Mouse (Mus musculus) ES-Bruce4 (cell line): ENCODE measurements at regions not wholly inside any gene's neighbourhood (a gene's known extent, or its start where the extent isn't known, plus 50 kb on each side); places are given as distances from the start of the nearest gene placed in this dataset.

ENCODE experiments used
- H3K27ac ChIP-seq: 2 replicates; pipeline ENCODE4 v1.5.1; 2012; ENCODE audit warnings: low read length, inconsistent platforms; ENCODE audit not compliant: insufficient read depth
- H3K27me3 ChIP-seq: 2 replicates; pipeline ENCODE4 v1.6.1; 2012; ENCODE audit warnings: mild to moderate bottlenecking, low read length, inconsistent platforms; ENCODE audit not compliant: control insufficient read depth, poor library complexity, insufficient read depth, severe bottlenecking
- H3K36me3 ChIP-seq: 2 replicates; pipeline ENCODE4 v1.6.1; 2012; ENCODE audit warnings: inconsistent platforms, mild to moderate bottlenecking, low read length, moderate library complexity; ENCODE audit not compliant: control insufficient read depth, poor library complexity, insufficient read depth, severe bottlenecking
- H3K4me1 ChIP-seq: one replicate; pipeline ENCODE4 v1.8.1; 2011; ENCODE audit warnings: low read length; ENCODE audit not compliant: control insufficient read depth, insufficient read depth
- H3K4me3 ChIP-seq: 2 replicates; pipeline ENCODE4 v1.5.1; 2011; ENCODE audit warnings: low read depth, mild to moderate bottlenecking, low read length
- H3K9ac ChIP-seq: 2 replicates; pipeline ENCODE4 v1.6.1; 2012; ENCODE audit warnings: low read depth, mild to moderate bottlenecking, inconsistent platforms; ENCODE audit not compliant: poor library complexity, severe bottlenecking
- H3K9me3 ChIP-seq: replicated peaks from 2 replicates; pipeline ENCODE4 v1.6.1; 2012; ENCODE audit warnings: mild to moderate bottlenecking, low read length, inconsistent platforms; ENCODE audit not compliant: control insufficient read depth, poor library complexity, insufficient read depth, severe bottlenecking
- CTCF ChIP-seq: IDR thresholded peaks from one replicate; pipeline ENCODE4 v1.8.1; 2011; ENCODE audit warnings: low read depth, low read length
- EP300 ChIP-seq: IDR thresholded peaks from 2 replicates; pipeline ENCODE4 v1.6.1; 2011; ENCODE audit warnings: low read depth, low read length; ENCODE audit not compliant: insufficient read depth
- POLR2A ChIP-seq: IDR thresholded peaks from one replicate; pipeline ENCODE4 v1.8.1; 2011; ENCODE audit warnings: low read length; ENCODE audit not compliant: insufficient read depth

DNA sequence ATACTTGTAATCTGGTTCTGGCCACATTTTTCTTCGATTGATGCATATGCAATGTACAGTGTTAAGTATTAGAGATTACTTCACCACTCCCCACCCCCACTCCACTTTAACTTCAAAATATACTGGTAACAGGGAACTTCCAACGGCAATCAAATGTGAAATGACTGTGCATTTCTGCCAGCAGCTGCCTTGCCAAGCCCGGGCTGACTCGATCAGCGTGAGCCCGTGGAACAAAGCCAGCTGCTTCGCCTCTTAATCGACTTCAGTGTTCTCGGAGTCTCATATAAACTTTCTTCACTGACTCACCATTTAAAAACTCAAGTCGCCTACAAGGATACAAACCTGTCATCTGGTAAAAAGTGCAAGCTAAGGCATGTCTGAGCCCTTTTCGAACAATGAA lies 188.7 kb upstream of the L3mbtl3 start:
- Histone ChIP-seq H3K9ac (no peak overlapping the region), H3K9me3 (no peaks in the 10 kb centered on the region), H3K4me1 (no peaks in the 10 kb centered on the region), H3K4me3 (no peak overlapping the region), H3K36me3 (no peaks in the 10 kb centered on the region), H3K27me3 (no peaks in the 10 kb centered on the region), H3K27ac (no peak overlapping the region)
- no peak for TF ChIP-seq POLR2A
- no peak for TF ChIP-seq EP300

DNA sequence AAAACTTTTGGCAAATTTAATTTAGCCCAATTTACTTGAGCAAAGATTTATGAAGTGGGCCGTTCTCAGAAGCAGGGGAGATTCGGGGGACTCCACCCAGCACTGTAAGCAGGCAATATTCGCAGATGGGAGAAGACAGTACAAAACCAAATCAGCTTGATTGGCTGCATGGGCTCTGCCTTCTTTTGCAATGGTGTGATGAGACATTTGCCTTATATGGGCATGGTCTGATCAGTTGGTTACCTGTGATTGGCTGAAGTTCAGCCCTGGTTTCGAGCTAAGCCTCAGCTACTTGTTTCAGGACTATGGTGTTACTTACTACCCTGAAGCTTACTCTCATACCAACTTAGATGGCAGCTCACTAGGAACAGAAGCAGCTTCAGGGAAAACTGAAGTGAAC lies 185.6 kb upstream of the Arhgap18 start:
- TF ChIP-seq EP300: no peak
- TF ChIP-seq POLR2A: no peak
- TF ChIP-seq CTCF: no peak
- no peaks in the 10 kb centered on the region for H3K27me3 ChIP-seq
- H3K36me3 ChIP-seq: no peaks in the 10 kb centered on the region
- no peak overlapping the region for H3K9ac ChIP-seq
- H3K4me1 ChIP-seq: no peaks in the 10 kb centered on the region
- H3K9me3 ChIP-seq: no peaks in the 10 kb centered on the region
- H3K27ac ChIP-seq: no peak overlapping the region
- no peak overlapping the region for H3K4me3 ChIP-seq

DNA sequence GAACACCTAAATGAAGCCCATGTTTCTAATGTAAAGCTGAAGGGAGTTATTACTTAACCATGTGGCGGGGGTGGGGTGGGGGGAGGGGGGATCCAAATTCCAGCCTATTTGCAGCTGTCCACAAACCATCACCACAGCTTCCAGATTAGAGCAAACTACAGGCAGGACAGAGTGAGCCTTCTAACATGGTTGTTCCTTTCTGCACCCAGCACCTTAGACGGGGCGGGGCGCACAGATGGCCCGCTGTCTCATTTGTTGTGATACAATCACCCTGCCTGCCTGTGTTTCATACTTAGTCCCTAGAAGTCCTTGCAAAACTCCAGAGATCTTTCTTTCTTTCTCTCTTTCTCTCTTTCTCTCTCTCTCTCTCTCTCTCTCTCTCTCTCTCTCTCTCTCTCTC lies 182.8 kb upstream of the Arhgap18 start:
- Histone ChIP-seq H3K4me3 (no peak overlapping the region), H3K9ac (no peak overlapping the region), H3K36me3 (no peaks in the 10 kb centered on the region), H3K4me1 (no peaks in the 10 kb centered on the region), H3K27me3 (no peaks in the 10 kb centered on the region), H3K27ac (no peak overlapping the region), H3K9me3 (no peaks in the 10 kb centered on the region)
- TF ChIP-seq CTCF: no peak
- no peak for TF ChIP-seq EP300
- TF ChIP-seq POLR2A: no peak

DNA sequence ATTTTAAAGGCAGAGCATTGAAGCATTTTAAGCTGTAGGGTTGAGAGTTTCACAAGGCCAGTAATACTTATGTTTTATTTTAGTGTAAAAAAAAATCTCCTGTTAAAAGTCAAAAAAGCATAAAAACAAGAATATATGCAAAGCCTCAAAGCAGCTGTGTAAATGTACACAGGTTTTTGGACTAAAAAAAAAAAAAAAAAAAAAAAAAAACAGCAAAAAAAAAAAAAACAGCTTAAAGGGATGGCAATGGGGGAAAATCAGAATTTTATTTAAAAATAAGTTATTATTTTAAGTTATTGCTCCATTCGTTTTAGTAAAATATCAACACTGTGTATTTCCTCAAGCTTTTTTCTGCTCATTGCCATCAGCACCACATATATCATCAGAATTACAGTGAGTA lies 181.8 kb upstream of the Arhgap18 start:
- H3K27me3 ChIP-seq: no peaks in the 10 kb centered on the region
- H3K4me3 ChIP-seq: no peak overlapping the region
- no peaks in the 10 kb centered on the region for H3K9me3 ChIP-seq
- H3K9ac ChIP-seq: no peak overlapping the region
- no peaks in the 10 kb centered on the region for H3K4me1 ChIP-seq
- no peak overlapping the region for H3K27ac ChIP-seq
- TF ChIP-seq CTCF (no peak), EP300 (no peak), POLR2A (no peak)
- no peaks in the 10 kb centered on the region for H3K36me3 ChIP-seq

DNA sequence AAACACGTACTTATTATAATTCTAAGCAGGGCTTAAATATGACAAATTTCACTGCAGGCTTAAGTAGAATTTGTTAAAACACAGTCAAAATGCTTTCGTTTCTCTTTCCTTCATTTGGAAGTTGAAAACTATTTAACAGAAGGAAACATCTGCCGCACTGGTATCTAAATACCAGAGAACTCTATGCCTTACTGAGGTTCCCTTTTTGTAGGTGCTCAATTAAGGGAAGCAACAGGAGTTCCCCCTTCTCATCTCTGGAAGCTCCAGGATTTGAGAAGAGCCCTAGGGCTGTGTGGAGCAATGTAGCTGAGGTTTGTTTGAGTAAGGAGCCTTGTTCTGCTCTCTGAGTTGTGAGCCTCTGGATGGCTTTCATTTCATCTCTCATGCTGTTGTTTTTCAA lies 177.1 kb upstream of the Arhgap18 start:
- Histone ChIP-seq H3K36me3 (no peaks in the 10 kb centered on the region), H3K9me3 (no peaks in the 10 kb centered on the region), H3K4me1 (no peaks in the 10 kb centered on the region), H3K27me3 (no peaks in the 10 kb centered on the region), H3K9ac (no peak overlapping the region), H3K4me3 (no peak overlapping the region), H3K27ac (no peak overlapping the region)
- TF ChIP-seq EP300 (no peak), POLR2A (no peak), CTCF (no peak)

DNA sequence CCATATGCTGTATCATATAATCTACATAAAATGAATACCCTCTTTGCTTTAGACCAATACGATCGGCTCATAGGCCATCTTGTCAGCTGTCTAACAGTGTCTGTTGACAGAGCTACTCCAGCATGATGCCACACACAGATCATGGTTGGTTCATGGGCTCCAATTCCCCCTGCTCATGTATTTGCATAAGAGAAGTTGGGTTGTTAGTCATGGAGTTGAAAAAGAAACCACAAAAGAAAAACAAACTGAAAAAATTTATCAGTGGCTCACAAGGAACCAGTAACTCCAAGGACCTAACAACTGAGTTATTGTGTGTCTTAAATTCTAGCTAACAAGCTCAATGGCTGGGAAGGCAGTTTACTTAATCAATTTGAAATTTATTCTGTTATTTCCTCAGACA lies 176.1 kb upstream of the Arhgap18 start:
- TF ChIP-seq EP300: no peak
- no peak for TF ChIP-seq POLR2A
- no peak for TF ChIP-seq CTCF
- H3K9ac ChIP-seq: no peak overlapping the region

DNA sequence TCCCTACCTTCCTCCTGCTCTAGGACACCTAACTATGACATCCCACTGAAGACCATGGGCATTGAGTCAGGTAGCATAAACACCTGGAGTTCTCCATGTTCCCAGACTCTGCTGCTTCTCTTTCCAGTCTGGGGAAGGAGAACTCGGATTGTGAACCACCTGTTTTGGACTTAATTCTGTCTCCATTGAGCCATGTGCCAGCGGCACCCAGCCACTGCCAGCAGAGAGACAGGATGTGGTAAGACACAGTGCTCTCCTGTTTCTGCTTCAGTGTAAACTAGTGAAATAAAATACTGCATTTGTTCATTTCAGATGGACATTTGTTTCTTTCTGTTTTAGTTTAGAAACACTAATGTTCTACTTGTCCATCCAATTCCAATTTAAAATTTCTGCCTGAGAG lies 168.1 kb upstream of the Arhgap18 start:
- H3K4me3 ChIP-seq: no peak overlapping the region
- H3K27me3 ChIP-seq: no peaks in the 10 kb centered on the region
- H3K4me1 ChIP-seq: no peaks in the 10 kb centered on the region
- no peak for TF ChIP-seq EP300
- no peak for TF ChIP-seq POLR2A
- no peak for TF ChIP-seq CTCF
- H3K9ac ChIP-seq: no peak overlapping the region
- no peaks in the 10 kb centered on the region for H3K36me3 ChIP-seq
- H3K27ac ChIP-seq: no peak overlapping the region
- H3K9me3 ChIP-seq: peaks cover 10% of the 10 kb centered on the region

More for the DNA sequence above, 176.1 kb upstream of the Arhgap18 start:
- Histone ChIP-seq H3K4me3 (no peak overlapping the region), H3K4me1 (no peaks in the 10 kb centered on the region), H3K27ac (no peak overlapping the region), H3K9me3 (no peaks in the 10 kb centered on the region), H3K36me3 (no peaks in the 10 kb centered on the region), H3K27me3 (no peaks in the 10 kb centered on the region)
